Mouse (Mus musculus) megakaryocyte, embryonic 14.5 days (primary cell): ENCODE results near the gene Clta.

ENCODE experiments used
- FLI1 ChIP-seq: IDR thresholded peaks from 2 replicates; pipeline ENCODE4 v1.6.1; 2012; ENCODE audit warnings: low read length, inconsistent platforms, mixed read lengths
- GATA1 ChIP-seq: IDR thresholded peaks from 3 replicates; pipeline ENCODE4 v1.6.1; 2012; ENCODE audit warnings: mixed read lengths, low read length, inconsistent platforms, borderline replicate concordance

GRCm38 (mm10) chr4:43979746-43980145, 24.5 kb upstream of the Clta start:
- no peak for TF ChIP-seq FLI1
- no peak for TF ChIP-seq GATA1
